Mouse (Mus musculus): Measurements from ENCODE around the gene Trim41. TPM values are rescaled to one million over a fixed set of nuclear protein-coding genes. Genes with fewer than 3 reads are reported as not detected.

Trim41 gene
- polyA plus RNA-seq, 1 experiment from 2014 or later = 5.1 TPM

Other genes starting within 250 kb of the Trim41 start
- gene Rack1, start 17.0 kb downstream of the Trim41 start, polyA plus RNA-seq (2014; fragmentation: Nextera tagmentation; extraction: Ambion mirVana) = 400 and 442 TPM in 2 replicates
- gene Trim7, start 8.8 kb upstream of the Trim41 start, polyA plus RNA-seq (2014; fragmentation: Nextera tagmentation; extraction: Ambion mirVana) = 1.5 and 2.0 TPM in 2 replicates
- gene Gm12184, start 9.3 kb upstream of the Trim41 start, polyA plus RNA-seq (2014; fragmentation: Nextera tagmentation; extraction: Ambion mirVana) = 3.0 TPM in 2 replicates
- 3.1 and 3.6 TPM in 2 replicates for gene Irgm1, start 54.3 kb upstream of the Trim41 start, polyA plus RNA-seq (2014; fragmentation: Nextera tagmentation; extraction: Ambion mirVana)
- 0.12 and 0.22 TPM in 2 replicates for gene Gm5431, start 84.9 kb upstream of the Trim41 start, polyA plus RNA-seq (2014; fragmentation: Nextera tagmentation; extraction: Ambion mirVana)
- gene Psme2b, start 128.8 kb upstream of the Trim41 start, polyA plus RNA-seq (2014; fragmentation: Nextera tagmentation; extraction: Ambion mirVana) = 1.4 and 1.6 TPM in 2 replicates
- gene Olfr56, start 161.5 kb upstream of the Trim41 start, polyA plus RNA-seq (2014; fragmentation: Nextera tagmentation; extraction: Ambion mirVana) = not detected in 2 replicates
- gene 9930111J21Rik1, start 162.0 kb upstream of the Trim41 start, polyA plus RNA-seq (2014; fragmentation: Nextera tagmentation; extraction: Ambion mirVana) = 0.46 TPM in 1 of 2 replicates, not detected in the other
- gene Gm12185, start 174.9 kb upstream of the Trim41 start, polyA plus RNA-seq (2014; fragmentation: Nextera tagmentation; extraction: Ambion mirVana) = not detected in 2 replicates
- not detected in 2 replicates for gene Tgtp1, start 176.8 kb upstream of the Trim41 start, polyA plus RNA-seq (2014; fragmentation: Nextera tagmentation; extraction: Ambion mirVana)
- gene 9930111J21Rik2, start 233.9 kb upstream of the Trim41 start, polyA plus RNA-seq (2014; fragmentation: Nextera tagmentation; extraction: Ambion mirVana) = 0.27 and 0.55 TPM in 2 replicates
- gene Tgtp2, start 246.9 kb upstream of the Trim41 start, polyA plus RNA-seq (2014; fragmentation: Nextera tagmentation; extraction: Ambion mirVana) = not detected in 2 replicates

All from neural tube, embryonic 14.5 days (tissue).